Comparison of ENCODE assay signal across 9 mouse cellular contexts in the genomic region with DNA sequence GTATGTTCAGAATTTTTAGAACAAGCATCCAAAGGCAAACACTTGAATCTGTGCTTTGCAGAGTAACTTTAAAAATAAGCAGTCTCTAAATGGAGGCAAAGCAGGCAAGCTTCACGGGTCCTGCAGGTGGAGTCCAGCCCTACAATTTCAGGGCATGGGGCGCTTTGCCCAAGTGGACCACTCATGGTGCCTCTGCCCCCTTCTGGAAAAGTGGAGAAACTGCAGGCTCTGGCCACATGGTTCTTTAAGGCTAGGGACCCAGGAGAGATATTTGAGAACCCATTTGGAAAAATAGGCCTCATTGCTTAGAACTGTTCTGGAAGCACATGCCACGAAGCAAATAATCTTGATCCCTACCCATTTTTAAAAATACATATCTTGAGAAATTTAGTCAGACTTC. TPM values are rescaled to one million over a fixed set of nuclear protein-coding genes. Genes with fewer than 3 reads are reported as not detected.
A peak's percentile ranks its signal among the peaks of the same experiment; 100 is the strongest.
DNase-seq lines count a peak whose midpoint lies in the region; TF ChIP-seq lines count a peak whose summit lies in the region.
"Had no signal": no experiment of that assay in that cellular context is flagged by ENCODE, and none has a peak within 500 bp of the region (broad histone marks: within the 10 kb centered on the region; RNA-seq: fewer than 3 reads in every experiment).

No protein-coding gene starts in this region.

- DNase-seq in 416B (ENCODE audit: low read depth), result peak; percentile 85
- peak; percentile 55 for DNase-seq in MEL-GATA-1-ER (ENCODE audit: extremely low read depth, low read depth)
- peak; percentile 58 for DNase-seq in cerebellum, adult 9-11 months
- peak; percentile 76 for DNase-seq in gastrocnemius, postnatal 10 days
- DNase-seq in kidney, postnatal 25 days, result peak; percentile 81 to 86
- peak; percentile 65 for DNase-seq in lung, adult 2 months
- DNase-seq in right cerebral cortex, postnatal 14 days, result peak; percentile 49
- peak; percentile 74 for DNase-seq in urinary bladder, postnatal 14 days (ENCODE audit: low spot score)

- no peak overlapping the region for H3K4me3 ChIP-seq in lung, adult 2 months (replicated peaks; ENCODE audit: extremely low read depth, low read depth, low read length)
- H3K4me3 ChIP-seq: heart, embryonic 15.5 days had no signal

- 12% methylated on average over 3 of the region's 3 CpGs for WGBS in lung, adult 2 months

- TF ChIP-seq POLR2A in lung, adult 2 months (IDR thresholded peaks at IDR 0.05; ENCODE audit: borderline replicate concordance, extremely low read depth, low read depth, low read length), result no peak

- no peaks in the 10 kb centered on the region for H3K4me1 ChIP-seq in lung, adult 2 months (ENCODE audit: control insufficient read depth, insufficient read depth, low read length)
- H3K4me1 ChIP-seq: heart, embryonic 15.5 days had no signal

- TF ChIP-seq CTCF in lung, adult 2 months (IDR thresholded peaks at IDR 0.05; ENCODE audit: insufficient read depth, low read length), result peak; percentile 90

RNA-seq across cellular contexts. Expression of gene Elmsan1, which starts 30.5 kb away (rescaled TPM):
- total RNA-seq in gastrocnemius, postnatal 10 days (2021), result 10 to 100 TPM; 15.6 to 18.5 TPM
- 26.5 and 29.5 TPM in 2 replicates for polyA plus RNA-seq in lung, adult 2 months (2012; rRNA removed)

RNA-seq across cellular contexts. Expression of gene Ptgr2, which starts 35.8 kb away (rescaled TPM):
- 10 to 100 TPM; 65.1 to 68.1 TPM for total RNA-seq in gastrocnemius, postnatal 10 days (2021)
- polyA plus RNA-seq in lung, adult 2 months (2012; rRNA removed), result 7.3 and 14.5 TPM in 2 replicates
